Mouse (Mus musculus) thymus, postnatal 0 days (tissue): ENCODE measurements around the gene Rimbp3. TPM values are rescaled to one million over a fixed set of nuclear protein-coding genes. Genes with fewer than 3 reads are reported as not detected.
"Not testable (repeated sequence)": the region's sequence is repeated elsewhere in the genome, so short reads cannot be mapped to it uniquely, and the experiment has no call there.

Source experiments
- DNase-seq: peaks from one replicate; pipeline ENCODE4 v3.0.0-alpha.2; 2015; ENCODE audit warnings: low spot score
- polyA plus RNA-seq: library from polyadenylated mRNA; unstranded; fragments of >200 nt; fragmentation: Nextera tagmentation; extraction: Ambion mirVana; gene quantifications from 2 replicates; pipeline ENCODE4 v1.2.1, GENCODE M21; 2015

The Rimbp3 gene
- polyA plus RNA-seq, result 0.30 and 0.48 TPM in 2 replicates

GRCm38 (mm10) chr16:17208389-17209361 lies at the start of gene Rimbp3:
Gene Rimbp3, plus strand, starts transcription at chr16:17208603.
- DNase-seq, result peak; percentile 88

- DNase-seq, result not testable (repeated sequence)
Measured at GRCm38 (mm10) chr16:17165478-17165877, 42.9 kb upstream of the Rimbp3 start.

GRCm38 (mm10) chr16:17167179-17167578 lies 41.2 kb upstream of the Rimbp3 start:
- no peak for DNase-seq

- no peak for DNase-seq
Measured at GRCm38 (mm10) chr16:17168049-17168448, 40.4 kb upstream of the Rimbp3 start.

GRCm38 (mm10) chr16:17175765-17176164 lies 32.6 kb upstream of the Rimbp3 start:
- DNase-seq, result no peak

- DNase-seq, result no peak
Measured at GRCm38 (mm10) chr16:17177623-17178170, 30.7 kb upstream of the Rimbp3 start.

- no peak for DNase-seq
Measured at GRCm38 (mm10) chr16:17179706-17180105, 28.7 kb upstream of the Rimbp3 start.

- no peak for DNase-seq
Measured at GRCm38 (mm10) chr16:17181382-17181781, 27.0 kb upstream of the Rimbp3 start.

GRCm38 (mm10) chr16:17182136-17182535 lies 26.3 kb upstream of the Rimbp3 start:
- DNase-seq, result no peak

- DNase-seq, result no peak
Measured at GRCm38 (mm10) chr16:17183003-17183402, 25.4 kb upstream of the Rimbp3 start.

- DNase-seq, result no peak
Measured at GRCm38 (mm10) chr16:17185475-17185874, 22.9 kb upstream of the Rimbp3 start.

GRCm38 (mm10) chr16:17193823-17194222 lies 14.6 kb upstream of the Rimbp3 start:
- DNase-seq, result no peak

GRCm38 (mm10) chr16:17200121-17200952 lies 8.1 kb upstream of the Rimbp3 start:
- DNase-seq, result peak; percentile 8

- DNase-seq, result peak; percentile 86
Measured at GRCm38 (mm10) chr16:17200953-17201707, 7.3 kb upstream of the Rimbp3 start.

GRCm38 (mm10) chr16:17201977-17202376 lies 6.4 kb upstream of the Rimbp3 start:
- peak; percentile 5 for DNase-seq

- no peak for DNase-seq
Measured at GRCm38 (mm10) chr16:17202549-17202948, 5.9 kb upstream of the Rimbp3 start, which contains the start of gene Ube2l3. Gene Ube2l3, minus strand, starts transcription at chr16:17202649.

- DNase-seq, result peak; percentile 72
Measured at GRCm38 (mm10) chr16:17204990-17205389, 3.4 kb upstream of the Rimbp3 start.

GRCm38 (mm10) chr16:17209404-17209960 lies 1.1 kb downstream of the Rimbp3 start:
- no peak for DNase-seq

GRCm38 (mm10) chr16:17209981-17210838 lies 1.8 kb downstream of the Rimbp3 start:
- DNase-seq, result peak; percentile 92
